Mouse (Mus musculus) olfactory bulb, adult 2 months (tissue): ENCODE data around the gene Gm28053. TPM values are rescaled to one million over a fixed set of nuclear protein-coding genes. Genes with fewer than 3 reads are reported as not detected.

ENCODE experiments used
- H3K27ac ChIP-seq: fragments of 200-500 bp; 2 replicates; pipeline ENCODE4 v1.5.1; 2012; ENCODE audit warnings: low read depth, low read length; ENCODE audit not compliant: insufficient read depth
- H3K4me1 ChIP-seq: fragments of 200-500 bp; 2 replicates; pipeline ENCODE4 v1.6.1; 2012; ENCODE audit warnings: low read length; ENCODE audit not compliant: control insufficient read depth, insufficient read depth
- H3K4me3 ChIP-seq: fragments of 200-500 bp; 2 replicates; pipeline ENCODE4 v1.5.1; 2012; ENCODE audit warnings: mild to moderate bottlenecking, low read depth, low read length, moderate library complexity; ENCODE audit not compliant: insufficient read depth
- CTCF ChIP-seq: fragments of 200-500 bp; IDR thresholded peaks from 2 replicates; pipeline ENCODE4 v1.5.1; 2012; ENCODE audit warnings: low read depth, mild to moderate bottlenecking, low read length, moderate library complexity; ENCODE audit not compliant: insufficient read depth
- POLR2A ChIP-seq: fragments of 200-500 bp; IDR thresholded peaks from 2 replicates; pipeline ENCODE4 v1.6.1; 2012; ENCODE audit warnings: mild to moderate bottlenecking, low read depth, low read length, moderate library complexity; ENCODE audit not compliant: insufficient read depth
- WGBS: fragments of 180-500 bp; shearing (Covaris S2); methylation state at CpG from one replicate; pipeline ENCODE4 v1.1.7; 2018; 5-methylcytosine and 5-hydroxymethylcytosine counted together
- polyA plus RNA-seq: library from polyadenylated mRNA; stranded (reverse); fragments of >200 nt; gene quantifications from 2 replicates; pipeline ENCODE4 v1.2.4, GENCODE M21; 2012; ENCODE audit warnings: low replicate concordance; ENCODE audit not compliant: missing spikeins, insufficient read depth, insufficient read length

The Gm28053 gene
- polyA plus RNA-seq, 1 experiment, result not detected

DNA sequence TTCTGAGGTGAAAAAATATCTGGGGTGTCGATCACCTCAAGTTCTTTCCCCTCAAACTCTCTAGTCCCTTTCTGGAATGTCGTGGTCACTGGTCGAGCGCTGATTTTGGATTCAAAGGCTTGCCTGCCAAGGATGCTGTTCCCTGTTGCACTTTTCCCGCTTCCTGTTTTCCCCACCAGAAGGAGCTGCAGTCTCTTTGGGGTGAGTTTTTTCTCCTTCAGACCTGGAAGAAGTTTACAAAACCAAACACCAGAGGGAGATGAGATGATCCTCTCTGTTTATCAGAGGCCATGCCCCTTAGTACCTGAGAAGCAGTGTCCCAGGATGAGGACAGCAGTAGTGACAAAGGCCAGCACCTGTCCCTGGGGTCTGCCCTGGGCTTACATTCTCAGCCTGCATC lies 15.8 kb upstream of the Gm28053 start:
- H3K4me3 ChIP-seq, result no peak overlapping the region
- WGBS, result 76% methylated on average over 5 of the region's 5 CpGs
- no peak overlapping the region for H3K27ac ChIP-seq
- TF ChIP-seq POLR2A (no peak), CTCF (no peak)
- H3K4me1 ChIP-seq, result no peaks in the 10 kb centered on the region

DNA sequence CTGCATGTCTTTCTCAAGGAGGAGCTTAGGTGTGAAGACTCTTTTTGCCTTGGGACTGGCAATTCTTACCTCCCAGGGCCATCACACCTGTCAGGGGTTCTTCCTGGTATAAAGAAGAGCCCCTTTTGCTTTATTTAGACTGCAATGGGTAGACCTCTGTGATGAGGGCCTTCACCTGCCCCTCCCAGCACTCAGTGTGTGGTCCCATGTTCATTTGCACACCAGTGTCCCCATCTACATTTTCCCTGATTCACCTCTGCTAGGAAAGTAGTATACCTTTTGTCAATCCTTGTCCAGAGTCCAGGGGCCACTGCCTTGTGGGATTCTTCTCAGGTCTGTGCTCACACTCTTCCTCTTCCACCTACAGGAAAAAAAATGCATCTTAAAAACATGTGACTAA lies 14.3 kb upstream of the Gm28053 start:
- Histone ChIP-seq H3K4me3 (no peak overlapping the region), H3K4me1 (no peaks in the 10 kb centered on the region), H3K27ac (no peak overlapping the region)
- TF ChIP-seq POLR2A (no peak), CTCF (no peak)

- no peak overlapping the region for H3K4me3 ChIP-seq
- WGBS, result 68% methylated on average over 3 of the region's 3 CpGs
- no peaks in the 10 kb centered on the region for H3K4me1 ChIP-seq
- no peak overlapping the region for H3K27ac ChIP-seq
- TF ChIP-seq POLR2A (no peak), CTCF (no peak)
Measured at GRCm38 (mm10) chr6:48706130-48706529, 12.3 kb upstream of the Gm28053 start.

GRCm38 (mm10) chr6:48720326-48720725 lies 1.9 kb downstream of the Gm28053 start:
- TF ChIP-seq POLR2A, result no peak
- TF ChIP-seq CTCF, result no peak
- Histone ChIP-seq H3K27ac (no peak overlapping the region), H3K4me1 (no peaks in the 10 kb centered on the region), H3K4me3 (no peak overlapping the region)
- 73% methylated on average over 4 of the region's 4 CpGs for WGBS

DNA sequence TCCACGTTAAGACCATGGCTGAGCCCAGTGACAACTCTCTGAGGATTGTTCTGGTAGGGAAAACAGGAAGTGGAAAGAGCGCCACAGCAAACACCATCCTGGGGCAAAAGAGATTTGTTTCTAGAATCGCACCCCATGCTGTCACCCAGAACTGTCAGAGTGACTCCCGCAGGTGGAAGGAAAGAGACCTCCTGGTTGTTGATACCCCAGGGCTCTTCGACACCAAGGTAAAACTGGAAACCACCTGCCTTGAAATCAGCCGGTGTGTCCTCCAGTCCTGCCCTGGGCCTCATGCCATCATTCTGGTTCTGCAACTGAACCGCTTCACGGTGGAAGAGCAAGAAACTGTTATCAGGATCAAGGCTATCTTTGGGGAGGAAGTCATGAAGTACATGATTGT lies 5.1 kb downstream of the Gm28053 start:
- TF ChIP-seq POLR2A (no peak), CTCF (no peak)
- WGBS, result 87% methylated on average over 8 of the region's 8 CpGs

DNA sequence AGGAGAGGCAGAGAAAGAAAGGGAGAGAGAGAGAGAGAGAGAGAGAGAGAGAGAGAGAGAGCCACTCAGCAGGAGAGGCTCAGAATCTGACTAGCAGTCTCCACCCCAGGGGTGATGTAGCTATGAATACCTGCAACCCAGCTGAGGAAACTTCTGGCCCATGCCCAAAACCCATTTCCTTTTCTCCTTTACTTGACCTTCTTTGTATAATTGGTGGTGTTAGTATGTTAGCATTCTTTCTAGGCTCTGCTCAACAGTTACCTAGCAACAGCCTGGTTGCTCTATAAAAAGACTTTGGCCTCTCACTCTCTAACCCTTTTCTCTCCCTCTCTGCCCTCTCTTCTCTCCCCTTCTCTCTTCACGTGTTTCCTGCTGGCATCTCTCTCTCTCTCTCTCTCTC lies 7.1 kb downstream of the Gm28053 start:
- 0% methylated on average over 1 of the region's 1 CpGs for WGBS
- no peaks in the 10 kb centered on the region for H3K4me1 ChIP-seq
- no peak for TF ChIP-seq CTCF
- TF ChIP-seq POLR2A, result no peak
- H3K27ac ChIP-seq, result peak overlapping the region; percentile 51; the same call in 1 of the 2 replicates
- no peak overlapping the region for H3K4me3 ChIP-seq

More for the DNA sequence above, 5.1 kb downstream of the Gm28053 start:
- H3K27ac ChIP-seq, result no peak overlapping the region
- H3K4me1 ChIP-seq, result no peaks in the 10 kb centered on the region
- no peak overlapping the region for H3K4me3 ChIP-seq

GRCm38 (mm10) chr6:48727761-48728160 lies 9.4 kb downstream of the Gm28053 start:
- TF ChIP-seq POLR2A (no peak), CTCF (no peak)
- 97% methylated on average over 5 of the region's 5 CpGs for WGBS
- no peak overlapping the region for H3K4me3 ChIP-seq
- no peak overlapping the region for H3K27ac ChIP-seq
- H3K4me1 ChIP-seq, result no peaks in the 10 kb centered on the region

GRCm38 (mm10) chr6:48732864-48733304 lies 14.5 kb downstream of the Gm28053 start:
- Histone ChIP-seq H3K4me3 (no peak overlapping the region), H3K4me1 (no peaks in the 10 kb centered on the region), H3K27ac (no peak overlapping the region)
- TF ChIP-seq POLR2A (no peak), CTCF (no peak)
- 63% methylated on average over 8 of the region's 8 CpGs for WGBS

- no peaks in the 10 kb centered on the region for H3K4me1 ChIP-seq
Measured at GRCm38 (mm10) chr6:48733660-48734059, 15.3 kb downstream of the Gm28053 start.

DNA sequence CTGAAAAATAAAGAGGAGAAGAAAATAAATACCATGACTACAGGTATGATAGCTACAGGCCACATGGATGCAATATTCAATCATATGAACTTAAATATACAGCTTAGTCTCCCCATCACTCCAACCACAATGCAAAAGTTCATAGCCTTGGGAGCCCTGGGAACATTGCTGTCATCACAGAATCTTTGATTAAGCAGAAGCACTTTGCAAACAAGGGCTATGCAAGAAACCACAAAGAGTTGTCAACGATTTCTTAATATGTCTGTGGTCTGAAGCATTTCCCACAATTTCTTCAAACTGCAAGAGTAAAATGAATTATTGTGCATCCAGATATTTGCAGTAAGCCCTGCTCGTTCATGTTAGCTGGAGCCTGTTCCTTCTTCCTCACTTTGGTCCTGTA lies 18.6 kb downstream of the Gm28053 start:
- no peak for TF ChIP-seq CTCF
- no peak for TF ChIP-seq POLR2A
- 88% methylated on average over 2 of the region's 2 CpGs for WGBS
- H3K4me1 ChIP-seq, result peaks cover 5% of the 10 kb centered on the region
- H3K4me3 ChIP-seq, result no peak overlapping the region
- no peak overlapping the region for H3K27ac ChIP-seq

More at GRCm38 (mm10) chr6:48733660-48734059, 15.3 kb downstream of the Gm28053 start:
- TF ChIP-seq POLR2A, result no peak
- no peak for TF ChIP-seq CTCF
- H3K27ac ChIP-seq, result no peak overlapping the region
- WGBS, result 96% methylated on average over 1 of the region's 1 CpGs
- H3K4me3 ChIP-seq, result no peak overlapping the region
